Mouse (Mus musculus) heart, adult 8-10 months (tissue): ENCODE measurements around the gene Tmem42. TPM values are rescaled to one million over a fixed set of nuclear protein-coding genes. Genes with fewer than 3 reads are reported as not detected.

Source experiments
- DNase-seq: peaks from one replicate; pipeline ENCODE4 v3.0.0; 2022; ENCODE audit warnings: low spot score
- total RNA-seq, 4 experiments: library from RNA; stranded (reverse); gene quantifications; 2 replicates each; pipeline ENCODE4 v1.2.4; 2022

The Tmem42 gene
- total RNA-seq: 10 to 100 TPM; 11.0 to 14.5 (median 13.6) TPM

DNA sequence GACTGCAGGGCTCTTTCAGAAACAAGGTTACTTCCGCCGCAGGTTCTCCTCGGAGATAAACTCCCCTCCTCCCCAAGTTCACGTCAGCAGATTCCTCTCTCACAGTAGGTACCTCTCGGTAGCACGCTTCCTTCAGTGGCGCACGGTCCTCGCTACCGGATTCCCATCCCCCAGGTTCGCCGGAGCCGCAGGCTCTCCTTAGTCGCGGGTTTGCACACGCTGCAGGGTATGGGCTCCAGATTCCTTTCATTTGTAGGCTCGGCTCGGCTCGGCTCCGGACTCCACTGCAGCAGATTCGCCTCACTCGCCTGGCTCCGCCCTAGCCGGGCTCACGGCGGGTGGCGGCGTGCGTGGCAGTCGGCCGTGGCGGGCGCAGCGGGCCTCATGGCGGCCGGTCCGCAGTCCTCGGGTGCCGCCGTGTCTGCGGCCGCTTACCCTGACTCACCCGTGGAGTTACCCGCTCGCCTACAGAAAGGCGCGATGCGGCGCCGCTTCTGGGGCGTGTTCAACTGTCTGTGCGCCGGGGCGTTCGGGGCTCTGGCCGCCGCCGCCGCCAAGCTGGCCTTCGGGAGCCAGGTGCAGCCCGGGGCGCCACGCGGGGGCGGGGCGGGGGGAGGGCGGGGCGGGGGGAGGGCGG is at the start of gene Tmem42:
TSS of gene Tmem42 (plus strand) at position 332 of the 637 bp plus-strand sequence.
- DNase-seq: peak; percentile 63

DNA sequence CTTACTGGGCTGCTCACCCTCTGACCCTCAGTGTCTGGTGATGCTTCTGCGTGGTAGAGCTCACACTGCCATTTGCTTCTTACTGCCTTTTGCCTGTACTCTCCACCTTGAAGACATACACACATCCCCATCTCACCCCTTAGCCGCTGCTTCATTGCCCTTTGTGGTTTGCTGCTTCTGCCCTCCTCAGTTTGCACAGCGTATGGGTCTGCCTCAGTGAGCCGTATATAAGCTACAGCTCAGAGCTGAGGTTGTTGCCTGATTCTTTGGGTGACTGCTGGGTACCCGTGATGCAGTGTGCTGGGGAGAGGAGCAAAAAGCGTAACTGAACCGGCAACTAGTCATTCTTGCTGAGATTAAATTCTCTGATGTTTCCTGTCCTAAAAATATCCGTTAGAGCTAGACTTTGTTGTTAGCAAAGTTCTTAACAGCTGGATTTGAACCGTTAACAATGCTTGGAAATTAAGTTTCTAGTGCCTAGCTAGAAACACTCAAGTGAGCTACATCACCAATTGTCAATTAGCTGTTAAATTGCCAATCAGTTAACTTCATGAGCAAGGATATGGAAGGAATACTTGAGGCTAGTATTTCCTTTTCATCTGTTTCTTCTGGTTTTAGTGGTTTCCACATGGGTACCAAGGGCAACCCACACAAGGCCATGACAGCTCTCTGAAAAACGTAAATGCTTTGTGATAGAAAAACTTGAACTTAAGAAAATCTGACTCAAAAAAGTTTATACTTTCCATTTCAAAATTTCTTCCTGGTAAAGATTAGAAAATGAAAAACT is 22.5 kb upstream of the Tmem42 start:
- DNase-seq: no peak

- DNase-seq: no peak
Observed at GRCm38 (mm10) chr9:122999193-122999586, 21.9 kb upstream of the Tmem42 start.

GRCm38 (mm10) chr9:123004718-123005117 is 16.4 kb upstream of the Tmem42 start:
- DNase-seq: no peak

- DNase-seq: no peak
Observed at GRCm38 (mm10) chr9:123006071-123006470, 15.1 kb upstream of the Tmem42 start.

- peak; percentile 24 for DNase-seq
Observed at GRCm38 (mm10) chr9:123021636-123022379, 682 bp downstream of the Tmem42 start.

DNA sequence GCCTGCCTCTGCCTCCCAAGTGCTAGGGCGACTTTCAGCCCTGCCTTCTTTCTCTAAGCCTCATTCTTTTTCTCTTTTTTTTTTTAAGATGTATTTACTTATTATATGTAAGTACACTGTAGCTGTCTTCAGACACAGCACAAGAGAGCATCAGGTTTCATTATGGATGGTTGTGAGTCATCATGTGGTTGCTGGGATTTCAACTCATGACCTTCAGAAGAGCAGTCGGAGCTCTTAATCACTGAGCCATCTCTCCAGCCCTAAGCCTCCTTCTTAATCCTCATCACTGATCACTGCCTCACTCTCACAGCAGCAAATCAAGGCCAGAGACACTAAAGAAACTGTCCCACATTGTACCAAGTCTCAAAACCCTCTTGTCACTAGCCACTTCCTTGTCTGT is 3.1 kb downstream of the Tmem42 start:
- DNase-seq: no peak

DNA sequence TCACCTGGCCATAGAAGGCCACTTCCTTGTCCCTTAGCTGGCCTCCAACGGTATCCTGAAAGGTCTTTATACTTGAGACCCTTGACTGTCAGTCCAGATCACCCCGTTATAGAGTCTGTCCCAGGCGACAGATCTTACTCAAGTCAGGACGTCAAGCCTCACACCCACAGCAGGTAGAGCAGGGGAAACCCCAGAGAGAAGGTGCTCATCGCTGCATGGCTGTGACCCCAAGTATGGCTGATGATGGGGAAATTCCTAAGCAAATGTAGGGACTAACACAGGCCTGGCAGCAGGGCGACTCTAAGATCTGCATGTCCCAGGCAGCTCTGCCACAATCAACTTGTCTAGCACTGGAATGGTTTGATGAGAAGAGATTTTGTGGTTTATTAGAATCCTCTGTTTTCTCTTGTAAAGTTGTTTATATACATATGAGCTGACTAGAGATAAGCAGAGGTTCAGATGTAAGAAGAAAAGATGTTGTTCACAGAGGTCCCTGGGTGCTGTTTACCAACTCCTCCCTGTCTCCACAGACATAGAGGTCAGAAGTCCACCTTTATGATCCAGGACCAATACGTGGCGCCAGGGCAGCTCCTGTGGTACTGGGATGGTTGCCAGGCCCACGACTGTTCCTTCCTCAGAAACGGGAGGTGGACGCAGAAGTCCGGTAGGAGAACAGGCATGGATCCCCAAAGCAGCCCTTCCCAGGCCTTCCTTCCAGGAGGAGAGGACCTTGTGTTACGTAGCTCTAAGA is 10.5 kb downstream of the Tmem42 start:
- no peak for DNase-seq

DNA sequence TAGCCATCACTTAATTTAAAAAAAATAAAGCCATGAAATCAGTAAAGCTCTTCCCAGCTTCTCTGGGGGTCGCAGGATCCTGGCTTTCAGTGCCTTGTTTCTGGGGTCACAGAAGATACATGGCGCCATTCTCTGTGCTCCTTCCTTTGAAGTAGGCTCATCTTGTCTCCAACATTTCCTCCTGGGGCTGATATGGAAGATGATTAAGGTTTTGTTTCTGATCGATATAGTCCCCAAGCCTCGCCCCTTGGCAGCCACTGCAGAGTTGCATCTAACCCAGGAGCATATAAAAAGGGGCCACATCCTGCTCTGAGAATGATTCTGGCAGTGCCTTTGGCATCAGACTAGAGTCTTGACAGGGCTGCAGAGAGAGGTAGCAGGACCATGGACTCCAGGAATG is 13.3 kb downstream of the Tmem42 start, which contains the start of gene Tgm4:
TSS of gene Tgm4 (plus strand) at position 301 of the 400 bp plus-strand sequence.
- no peak for DNase-seq

DNA sequence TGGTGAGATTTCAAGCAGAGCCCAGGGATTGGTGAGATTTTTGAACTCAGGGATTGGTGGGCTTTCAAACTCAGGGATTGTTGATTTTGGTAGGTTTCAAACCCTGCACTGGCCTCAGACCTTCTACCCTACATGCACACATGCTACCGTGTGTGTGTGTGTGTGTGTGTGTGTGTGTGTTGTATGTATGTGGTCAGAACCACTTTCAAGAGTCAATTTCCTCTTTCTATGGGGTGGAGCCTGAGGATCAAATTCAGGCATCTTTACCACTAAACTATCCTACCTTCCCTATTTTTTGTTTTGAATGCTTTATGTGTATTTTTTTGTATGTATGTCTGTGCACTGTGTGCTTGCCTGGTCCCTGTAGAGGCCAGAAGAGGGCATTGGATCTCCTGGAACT is 26.5 kb downstream of the Tmem42 start:
- DNase-seq: no peak

GRCm38 (mm10) chr9:123058724-123059292 is 37.7 kb downstream of the Tmem42 start:
- DNase-seq: no peak

- DNase-seq: no peak
Observed at GRCm38 (mm10) chr9:123060172-123060571, 39.0 kb downstream of the Tmem42 start.

Other genes starting within 250 kb of the Tmem42 start
- 10 to 100 TPM; 45.2 to 50.8 (median 46.9) TPM for gene Tcaim, start 215.8 kb upstream of the Tmem42 start, total RNA-seq
- not detected for gene Gm35549, start 177.3 kb upstream of the Tmem42 start, total RNA-seq
- 10 to 100 TPM; 66.2 to 94.7 (median 75.8) TPM for gene Zfp445, start 155.3 kb upstream of the Tmem42 start, total RNA-seq
- gene Zkscan7, start 135.6 kb upstream of the Tmem42 start, total RNA-seq: 1 to 10 TPM; 4.1 to 7.8 (median 6.6) TPM
- 1 to 10 TPM; 1.0 to 2.3 (median 1.5) TPM for gene Zfp105, start 98.3 kb upstream of the Tmem42 start, total RNA-seq
- gene 1110059G10Rik, start 70.3 kb upstream of the Tmem42 start, total RNA-seq: 10 to 100 TPM; 13.0 to 20.4 (median 16.6) TPM
- under 1 TPM in 3 of 4 experiments, not detected in 1; 0.09 to 0.40 (median 0.24) TPM for gene Kif15, start 70.3 kb upstream of the Tmem42 start, total RNA-seq
- not detected for gene Tgm4, start 13.4 kb downstream of the Tmem42 start, total RNA-seq
- 10 to 100 TPM; 39.8 to 46.0 (median 43.6) TPM for gene Zdhhc3, start 91.9 kb downstream of the Tmem42 start, total RNA-seq
- gene Exosc7, start 91.9 kb downstream of the Tmem42 start, total RNA-seq: 10 to 100 TPM; 25.0 to 27.2 (median 27.0) TPM
- gene Clec3b, start 129.6 kb downstream of the Tmem42 start, total RNA-seq: 10 to 100 TPM; 37.7 to 48.5 (median 38.6) TPM
- under 1 TPM; 0.11 to 0.28 (median 0.20) TPM for gene Cdcp1, start 194.7 kb downstream of the Tmem42 start, total RNA-seq
- 1 to 10 TPM; 3.8 to 5.3 (median 4.5) TPM for gene Tmem158, start 239.4 kb downstream of the Tmem42 start, total RNA-seq